Mouse (Mus musculus) midbrain, embryonic 14.5 days (tissue): ENCODE measurements around the gene Kank4. TPM values are rescaled to one million over a fixed set of nuclear protein-coding genes. Genes with fewer than 3 reads are reported as not detected.

ENCODE experiments used
- ATAC-seq: fragments of 200-750 bp; cut with Nextera tagmentation; 2 replicates; pipeline ENCODE4 v1.8.0; 2017; ENCODE audit warnings: moderate number of reproducible peaks, moderate library complexity; ENCODE audit not compliant: low FRiP score, low TSS enrichment
- DNase-seq: peaks from one replicate; pipeline ENCODE4 v3.0.0-alpha.2; 2015
- H3K27ac ChIP-seq: fragments of 300-500 bp; sonication (generic); replicated peaks from 2 replicates; pipeline ENCODE4 v1.5.1; 2014; ENCODE audit warnings: mild to moderate bottlenecking, low read depth, low read length, moderate library complexity
- H3K27me3 ChIP-seq: fragments of 300-500 bp; sonication (generic); 2 replicates; pipeline ENCODE4 v1.6.1; 2014; ENCODE audit warnings: low read length, control low read depth, mixed read lengths; ENCODE audit not compliant: control insufficient read depth, insufficient read depth
- H3K36me3 ChIP-seq: fragments of 300-500 bp; sonication (generic); 2 replicates; pipeline ENCODE4 v1.6.1; 2014; ENCODE audit warnings: low read length, control low read depth; ENCODE audit not compliant: control insufficient read depth, insufficient read depth
- H3K4me1 ChIP-seq: fragments of 300-500 bp; sonication (generic); 2 replicates; pipeline ENCODE4 v1.6.1; 2014; ENCODE audit warnings: mild to moderate bottlenecking, antibody characterized with exemption, low read length, control low read depth; ENCODE audit not compliant: control insufficient read depth, insufficient read depth
- H3K4me2 ChIP-seq: fragments of 300-500 bp; sonication (generic); 2 replicates; pipeline ENCODE4 v1.6.1; 2014; ENCODE audit warnings: mild to moderate bottlenecking, low read length, moderate library complexity
- H3K4me3 ChIP-seq: fragments of 300-500 bp; sonication (generic); replicated peaks from 2 replicates; pipeline ENCODE4 v1.5.1; 2014; ENCODE audit warnings: low read depth, low read length
- H3K9ac ChIP-seq: fragments of 300-500 bp; sonication (generic); replicated peaks from 2 replicates; pipeline ENCODE4 v1.6.1; 2014; ENCODE audit warnings: mild to moderate bottlenecking, low read length, moderate library complexity
- H3K9me3 ChIP-seq: fragments of 300-500 bp; sonication (generic); 2 replicates; pipeline ENCODE4 v1.6.1; 2016; ENCODE audit warnings: low read length, control low read depth, mixed read lengths; ENCODE audit not compliant: control insufficient read depth
- WGBS: fragments of 180-500 bp; shearing (Covaris S2); extraction: QIAGEN DNeasy Blood & Tissue Kit; methylation state at CpG from one replicate; pipeline ENCODE4 v1.1.7; 2014; 5-methylcytosine and 5-hydroxymethylcytosine counted together
- polyA plus RNA-seq: library from polyadenylated mRNA; unstranded; fragments of >200 nt; fragmentation: Nextera tagmentation; extraction: Ambion mirVana; gene quantifications from 2 replicates; pipeline ENCODE4 v1.2.1, GENCODE M21; 2014

The Kank4 gene
- polyA plus RNA-seq, 1 experiment from 2014 or later, result 0.50 TPM

DNA sequence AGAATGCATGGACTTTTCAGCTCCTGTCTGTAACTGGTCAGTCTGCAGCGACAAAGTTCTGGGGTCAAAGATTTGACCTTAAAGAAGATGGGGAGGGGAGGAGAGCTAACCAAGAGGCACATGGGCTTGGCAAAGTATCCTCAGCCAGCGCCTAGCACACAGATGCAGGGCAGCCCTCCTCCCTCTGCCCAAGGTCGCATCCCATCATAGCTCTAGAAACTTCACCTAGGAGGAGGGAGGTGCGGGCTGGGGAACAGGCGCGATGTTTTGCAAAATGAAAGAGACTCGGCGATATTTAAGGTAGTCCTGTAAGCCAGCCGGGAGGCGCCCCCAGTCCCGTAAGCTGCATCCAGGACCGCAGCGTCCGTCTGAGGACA is 542 bp downstream of the Kank4 start:
- H3K4me1 ChIP-seq, result no peaks in the 10 kb centered on the region
- DNase-seq, result no peak
- whole genome bisulfite sequencing, result under 1% methylated on average over 14 of the region's 14 CpGs
- peak overlapping the region; percentile 99 for H3K4me2 ChIP-seq
- H3K27ac ChIP-seq, result no peak overlapping the region
- H3K9ac ChIP-seq, result peak overlapping the region; percentile 63
- no peaks in the 10 kb centered on the region for H3K36me3 ChIP-seq
- H3K27me3 ChIP-seq, result peaks cover 37% of the 10 kb centered on the region
- ATAC-seq, result no peak
- no peaks in the 10 kb centered on the region for H3K9me3 ChIP-seq
- H3K4me3 ChIP-seq, result peak overlapping the region; percentile 69

DNA sequence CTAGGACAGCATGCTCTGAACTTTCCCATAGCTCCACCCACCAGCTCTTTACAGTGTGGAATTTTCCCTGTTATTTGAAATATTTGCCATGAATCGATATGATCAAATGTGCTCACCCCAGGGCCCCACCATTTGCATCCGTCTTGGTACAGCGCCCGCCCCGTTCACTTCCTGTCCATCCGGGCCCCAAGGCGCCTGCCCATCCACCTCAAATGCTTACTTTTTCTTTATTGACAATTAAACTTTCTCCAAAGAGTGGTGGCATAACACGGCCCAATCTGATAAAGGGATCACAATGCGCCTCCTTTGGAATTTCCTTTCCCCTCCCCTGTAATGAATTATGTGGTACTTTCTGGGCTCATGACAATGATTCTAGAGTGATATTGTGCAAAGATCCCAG is 11.0 kb downstream of the Kank4 start:
- H3K9ac ChIP-seq, result no peak overlapping the region
- no peak for DNase-seq
- 96% methylated on average over 9 of the region's 9 CpGs for WGBS
- no peak overlapping the region for H3K27ac ChIP-seq
- no peaks in the 10 kb centered on the region for H3K4me1 ChIP-seq
- no peaks in the 10 kb centered on the region for H3K9me3 ChIP-seq
- no peaks in the 10 kb centered on the region for H3K27me3 ChIP-seq
- no peak overlapping the region for H3K4me3 ChIP-seq
- ATAC-seq, result no peak
- H3K4me2 ChIP-seq, result no peak overlapping the region
- H3K36me3 ChIP-seq, result no peaks in the 10 kb centered on the region

DNA sequence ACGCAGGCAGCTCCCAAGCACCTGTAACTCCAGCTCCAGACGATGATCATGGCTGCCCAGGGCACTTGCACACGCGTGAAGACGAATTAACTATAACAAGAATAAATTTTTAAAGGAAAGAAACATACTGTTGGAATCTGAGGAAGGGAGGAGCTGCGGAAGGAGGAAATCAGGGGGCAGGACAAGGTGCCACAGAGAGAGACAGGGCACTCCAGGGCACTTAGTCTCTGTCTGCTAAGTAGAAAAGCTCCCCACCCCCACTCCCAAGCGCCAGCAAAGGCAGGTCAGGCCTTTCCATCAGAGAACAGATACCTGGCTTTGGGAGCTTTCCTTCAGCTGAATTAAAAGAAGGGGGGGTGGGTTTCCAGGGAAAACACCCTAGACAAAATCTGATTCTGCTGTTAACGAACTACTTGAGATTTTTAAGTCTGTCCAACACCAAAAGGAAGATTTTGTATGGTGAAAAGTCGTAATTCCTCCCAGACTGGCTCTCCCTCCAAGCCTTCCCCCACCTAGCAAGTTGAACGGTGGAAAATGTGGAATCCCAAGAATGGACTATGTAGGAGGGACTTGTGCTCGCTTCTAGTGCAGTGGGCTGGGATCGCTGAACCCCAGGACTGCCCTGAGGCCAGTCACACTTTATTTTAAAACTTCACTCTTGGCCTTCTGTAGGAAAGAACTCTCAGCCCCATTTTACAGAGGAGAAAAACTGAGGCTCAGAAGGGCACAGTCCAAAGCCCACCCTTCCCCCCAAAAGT is 11.9 kb downstream of the Kank4 start:
- Histone ChIP-seq H3K36me3 (no peaks in the 10 kb centered on the region), H3K27me3 (no peaks in the 10 kb centered on the region), H3K27ac (no peak overlapping the region), H3K4me1 (no peaks in the 10 kb centered on the region), H3K9me3 (no peaks in the 10 kb centered on the region), H3K4me3 (no peak overlapping the region), H3K4me2 (no peak overlapping the region), H3K9ac (no peak overlapping the region)
- DNase-seq, result no peak
- 73% methylated on average over 12 of the region's 12 CpGs for WGBS
- no peak for ATAC-seq

DNA sequence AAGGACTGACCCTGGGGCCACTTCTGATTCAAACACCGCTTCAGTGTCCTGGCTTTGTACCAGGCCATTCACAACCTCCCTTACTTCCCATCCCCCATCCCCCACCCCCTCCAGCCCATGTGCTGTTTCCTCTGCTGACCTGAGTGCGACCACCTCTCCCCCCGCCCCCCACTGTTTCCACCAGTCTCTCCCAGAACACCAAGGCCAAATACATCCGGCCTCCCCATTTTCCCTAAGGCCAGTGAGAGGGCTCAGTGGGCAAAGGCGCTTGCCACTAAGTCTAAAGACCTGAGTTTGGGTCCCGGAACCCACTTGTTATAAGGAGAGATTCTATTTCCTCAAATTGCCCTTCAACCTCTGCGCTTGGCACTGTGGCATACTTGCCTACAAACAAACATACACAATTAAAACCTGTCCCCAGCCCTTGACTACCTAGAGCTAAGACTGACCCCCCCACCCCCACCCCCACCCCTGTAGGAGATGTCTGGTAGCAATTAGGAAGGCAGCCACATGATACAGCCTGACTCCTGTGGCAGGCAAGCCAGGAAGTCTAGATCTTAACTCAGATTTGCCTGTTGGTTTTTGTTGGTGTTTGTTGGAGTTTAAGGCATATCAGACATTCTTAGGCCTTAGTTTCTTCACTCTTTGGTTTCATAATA is 12.7 kb downstream of the Kank4 start:
- Histone ChIP-seq H3K36me3 (no peaks in the 10 kb centered on the region), H3K4me2 (no peak overlapping the region), H3K27ac (no peak overlapping the region), H3K4me1 (no peaks in the 10 kb centered on the region), H3K4me3 (no peak overlapping the region), H3K9me3 (no peaks in the 10 kb centered on the region), H3K9ac (no peak overlapping the region), H3K27me3 (no peaks in the 10 kb centered on the region)
- 77% methylated on average over 7 of the region's 7 CpGs for WGBS
- ATAC-seq (no peak), DNase-seq (no peak)

DNA sequence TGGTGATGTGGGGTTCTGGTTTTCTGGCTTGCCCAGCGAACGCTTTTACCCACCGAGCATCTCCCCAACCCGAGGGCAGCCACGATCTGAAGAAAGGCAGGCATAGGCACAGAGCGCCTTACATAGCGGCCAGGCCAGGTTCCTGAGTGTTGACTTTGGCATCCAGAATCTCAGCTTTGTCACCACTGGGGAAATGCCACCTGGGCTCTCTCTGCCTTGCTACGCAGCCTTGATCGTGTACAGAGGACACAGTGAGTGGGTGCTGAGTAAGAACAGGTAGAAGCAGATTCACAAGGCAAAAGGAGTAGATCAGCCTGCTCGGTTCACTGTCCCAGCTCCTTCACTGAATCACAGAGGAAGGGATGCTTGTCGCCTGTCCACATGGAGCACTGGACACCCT is 15.6 kb downstream of the Kank4 start:
- H3K4me2 ChIP-seq, result no peak overlapping the region
- H3K4me3 ChIP-seq, result no peak overlapping the region
- WGBS, result 93% methylated on average over 11 of the region's 11 CpGs
- H3K27me3 ChIP-seq, result no peaks in the 10 kb centered on the region
- no peak for DNase-seq
- no peaks in the 10 kb centered on the region for H3K4me1 ChIP-seq
- H3K27ac ChIP-seq, result no peak overlapping the region
- no peaks in the 10 kb centered on the region for H3K36me3 ChIP-seq
- ATAC-seq, result no peak
- H3K9ac ChIP-seq, result no peak overlapping the region
- no peaks in the 10 kb centered on the region for H3K9me3 ChIP-seq

DNA sequence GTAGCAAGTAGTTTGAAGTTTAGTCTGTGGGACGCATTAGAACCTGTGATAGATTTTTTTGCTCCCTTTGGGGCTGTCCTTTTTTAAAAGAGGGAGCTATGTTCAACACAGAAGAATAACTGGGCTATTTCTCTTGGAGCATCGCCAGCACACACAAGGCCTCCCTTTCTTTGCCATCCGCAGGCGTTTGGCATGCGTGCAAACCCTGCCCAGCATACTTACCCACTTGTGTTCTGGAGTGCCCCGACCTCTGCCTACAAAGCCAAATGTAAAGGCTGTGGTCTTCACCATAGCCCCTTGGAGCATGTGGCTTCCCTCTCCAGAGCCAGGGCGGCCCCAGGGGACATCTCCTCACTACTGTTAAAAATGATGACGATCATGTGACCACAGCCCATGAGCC is 16.5 kb downstream of the Kank4 start:
- no peak overlapping the region for H3K27ac ChIP-seq
- no peak overlapping the region for H3K4me2 ChIP-seq
- ATAC-seq, result no peak
- no peaks in the 10 kb centered on the region for H3K36me3 ChIP-seq
- no peak overlapping the region for H3K9ac ChIP-seq
- no peaks in the 10 kb centered on the region for H3K9me3 ChIP-seq
- H3K4me1 ChIP-seq, result 0 out of 2 replicates have a peak, but pooled peaks cover 4% of the 10 kb centered on the region
- DNase-seq, result no peak
- WGBS, result 91% methylated on average over 8 of the region's 8 CpGs
- H3K4me3 ChIP-seq, result no peak overlapping the region
- no peaks in the 10 kb centered on the region for H3K27me3 ChIP-seq

DNA sequence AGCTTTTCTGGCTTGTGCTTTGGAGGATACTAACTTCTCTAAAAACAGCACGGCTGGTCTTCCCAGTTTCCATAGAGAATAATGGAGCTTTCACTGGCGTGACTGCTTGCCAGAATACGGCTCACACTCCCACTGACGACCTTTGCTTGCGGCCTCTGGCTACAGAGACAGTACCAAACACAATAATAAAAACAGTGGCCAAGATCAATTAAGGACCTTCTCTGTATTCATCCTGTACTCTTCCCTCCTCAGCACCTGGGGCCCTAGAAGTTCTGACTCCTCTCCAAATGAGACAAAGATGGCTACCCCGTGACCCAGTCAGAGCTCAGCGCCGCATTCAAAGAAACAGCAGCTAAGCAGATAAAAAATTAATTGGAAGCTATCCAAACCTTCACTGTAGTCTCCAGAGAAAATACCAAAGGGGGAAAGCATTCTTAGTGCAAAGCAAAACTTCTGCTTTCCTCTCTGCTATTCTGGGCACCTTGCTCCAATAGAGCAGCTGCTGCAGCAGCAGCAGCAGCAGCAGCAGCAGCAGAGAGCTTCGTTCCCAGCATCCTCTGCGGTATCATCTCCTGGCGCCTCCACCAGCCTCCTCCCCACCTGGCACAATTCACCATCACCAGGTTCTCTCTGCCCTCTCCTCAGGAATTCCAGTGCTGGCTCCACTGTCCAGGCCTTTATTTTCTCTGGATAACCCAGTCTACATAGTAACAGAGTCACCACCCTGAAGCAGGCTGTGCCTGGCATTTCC is 20.6 kb downstream of the Kank4 start:
- Histone ChIP-seq H3K9ac (no peak overlapping the region), H3K27ac (peak overlapping the region; percentile 28; the same call in 1 of the 2 replicates), H3K27me3 (no peaks in the 10 kb centered on the region), H3K4me1 (0 out of 2 replicates have a peak, but pooled peaks cover 4% of the 10 kb centered on the region), H3K4me3 (no peak overlapping the region), H3K9me3 (no peaks in the 10 kb centered on the region), H3K4me2 (no peak overlapping the region), H3K36me3 (no peaks in the 10 kb centered on the region)
- 54% methylated on average over 11 of the region's 11 CpGs for WGBS
- DNase-seq (peak; percentile 42), ATAC-seq (no peak)

DNA sequence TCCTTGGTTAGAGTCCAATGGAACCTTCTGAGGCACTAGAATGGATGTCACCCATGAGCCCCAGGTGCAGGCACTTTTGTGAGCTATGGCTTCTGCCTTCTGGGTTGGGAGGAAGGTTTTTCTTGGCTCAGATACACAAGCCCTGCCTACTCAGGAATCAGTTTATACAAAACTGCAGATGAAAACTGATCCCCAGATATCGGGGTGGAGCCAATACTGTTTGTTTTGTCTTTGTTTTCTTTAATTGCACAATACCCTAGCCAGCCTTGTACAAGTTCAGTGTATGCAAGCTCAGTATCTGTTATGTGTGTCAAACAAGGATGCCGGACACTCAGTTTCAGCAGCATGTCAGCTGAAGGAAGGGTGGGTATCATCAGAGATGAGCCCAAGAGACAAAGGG is 22.1 kb downstream of the Kank4 start:
- Histone ChIP-seq H3K9ac (no peak overlapping the region), H3K27ac (no peak overlapping the region), H3K4me2 (no peak overlapping the region), H3K27me3 (no peaks in the 10 kb centered on the region), H3K4me3 (no peak overlapping the region), H3K36me3 (no peaks in the 10 kb centered on the region), H3K9me3 (no peaks in the 10 kb centered on the region), H3K4me1 (peaks cover 5% of the 10 kb centered on the region; the same call in 1 of the 2 replicates)
- no peak for ATAC-seq
- 89% methylated on average over 2 of the region's 2 CpGs for WGBS
- no peak for DNase-seq
